In genomic region chr7:59230304-59230703, GRCm38 (mm10) we compare ENCODE assay signal across 9 mouse cellular contexts. TPM values are rescaled to one million over a fixed set of nuclear protein-coding genes. Genes with fewer than 3 reads are reported as not detected.
DNase-seq lines count a peak whose midpoint lies in the region; ATAC-seq lines count a peak whose summit lies in the region.
"Had no signal": no experiment of that assay in that cellular context is flagged by ENCODE, and none has a peak within 500 bp of the region (broad histone marks: within the 10 kb centered on the region; RNA-seq: fewer than 3 reads in every experiment).

No protein-coding gene starts in this region.

- H3K27me3 ChIP-seq in megakaryocyte, embryonic 14.5 days (replicated peaks), result no peaks in the 10 kb centered on the region
- no peaks in the 10 kb centered on the region for H3K27me3 ChIP-seq in forebrain, embryonic 13.5 days
- H3K27me3 ChIP-seq in liver, embryonic 11.5 days (replicated peaks; ENCODE audit: control insufficient read depth, insufficient read depth, low read length), result no peaks in the 10 kb centered on the region
- no peaks in the 10 kb centered on the region for H3K27me3 ChIP-seq in stomach, embryonic 16.5 days (ENCODE audit: control insufficient read depth, insufficient read depth, low read length)

- no peaks in the 10 kb centered on the region for H3K9me3 ChIP-seq in megakaryocyte, embryonic 14.5 days
- H3K9me3 ChIP-seq in forebrain, embryonic 13.5 days (replicated peaks), result no peaks in the 10 kb centered on the region
- H3K9me3 ChIP-seq in liver, embryonic 11.5 days (ENCODE audit: control insufficient read depth, low read length), result no peaks in the 10 kb centered on the region
- no peaks in the 10 kb centered on the region for H3K9me3 ChIP-seq in stomach, embryonic 16.5 days (replicated peaks; ENCODE audit: control insufficient read depth, low read length)

- no peak for DNase-seq in liver, embryonic 11.5 days (ENCODE audit: low spot score)
- no peak for DNase-seq in retina, postnatal 1 day
- no peak for DNase-seq in gastrocnemius, postnatal 4 days (ENCODE audit: low spot score in 2 of 2)
- DNase-seq: kidney, postnatal 4 days had no signal

- no peak overlapping the region; the same call in 1 of the 2 replicates for H3K27ac ChIP-seq in forebrain, embryonic 13.5 days
- H3K27ac ChIP-seq in liver, embryonic 11.5 days (ENCODE audit: low read depth, low read length), result no peak overlapping the region
- no peak overlapping the region for H3K27ac ChIP-seq in stomach, embryonic 16.5 days (ENCODE audit: low read length)

- H3K4me3 ChIP-seq in megakaryocyte, embryonic 14.5 days (replicated peaks), result peak overlapping the region; percentile 99
- peak overlapping the region; percentile 98 for H3K4me3 ChIP-seq in forebrain, embryonic 13.5 days
- H3K4me3 ChIP-seq in liver, embryonic 11.5 days (ENCODE audit: low read depth, low read length), result peak overlapping the region; percentile 97
- H3K4me3 ChIP-seq in stomach, embryonic 16.5 days (replicated peaks; ENCODE audit: low read length), result peak overlapping the region; percentile 99

- 44% methylated on average over 4 of the region's 4 CpGs for WGBS in forebrain, embryonic 13.5 days
- WGBS in liver, embryonic 11.5 days, result 47% methylated on average over 4 of the region's 4 CpGs
- 38% methylated on average over 4 of the region's 4 CpGs for WGBS in stomach, embryonic 16.5 days

- H3K4me1 ChIP-seq in megakaryocyte, embryonic 14.5 days, result peaks cover 26% of the 10 kb centered on the region
- peaks cover 12% of the 10 kb centered on the region for H3K4me1 ChIP-seq in forebrain, embryonic 13.5 days
- H3K4me1 ChIP-seq in liver, embryonic 11.5 days (replicated peaks; ENCODE audit: control insufficient read depth, insufficient read depth, low read length), result peaks cover 12% of the 10 kb centered on the region
- peaks cover 5% of the 10 kb centered on the region; the same call in 1 of the 2 replicates for H3K4me1 ChIP-seq in stomach, embryonic 16.5 days (ENCODE audit: control insufficient read depth, insufficient read depth, low read length)

- ATAC-seq in megakaryocyte, adult 5-6 weeks (ENCODE audit: poor library complexity, severe bottlenecking), result no peak
- ATAC-seq in forebrain, embryonic 13.5 days, result no peak
- no peak for ATAC-seq in liver, embryonic 11.5 days (replicated peaks; ENCODE audit: low FRiP score)
- no peak for ATAC-seq in stomach, embryonic 16.5 days (ENCODE audit: insufficient read depth, low FRiP score)
- no peak for ATAC-seq in cerebellum, adult (ENCODE audit: insufficient number of reproducible peaks, low FRiP score, low TSS enrichment)

- no peaks in the 10 kb centered on the region for H3K36me3 ChIP-seq in megakaryocyte, embryonic 14.5 days (replicated peaks; ENCODE audit: low read length)
- H3K36me3 ChIP-seq in forebrain, embryonic 13.5 days (ENCODE audit: poor library complexity, severe bottlenecking), result no peaks in the 10 kb centered on the region
- H3K36me3 ChIP-seq in liver, embryonic 11.5 days (ENCODE audit: control insufficient read depth, insufficient read depth, low read length), result no peaks in the 10 kb centered on the region
- no peaks in the 10 kb centered on the region for H3K36me3 ChIP-seq in stomach, embryonic 16.5 days (ENCODE audit: control insufficient read depth, insufficient read depth, low read length)

- H3K9ac ChIP-seq in forebrain, embryonic 13.5 days, result peak overlapping the region; percentile 99
- H3K9ac ChIP-seq in liver, embryonic 11.5 days (ENCODE audit: low read depth, low read length), result no peak overlapping the region
- no peak overlapping the region for H3K9ac ChIP-seq in stomach, embryonic 16.5 days (ENCODE audit: low read length)

- H3K4me2 ChIP-seq in forebrain, embryonic 13.5 days, result peak overlapping the region; percentile 62
- H3K4me2 ChIP-seq in liver, embryonic 11.5 days, result peak overlapping the region; percentile 74
- peak overlapping the region; percentile 66 for H3K4me2 ChIP-seq in stomach, embryonic 16.5 days (ENCODE audit: low read depth, low read length)

RNA-seq across cellular contexts. Expression of gene Ube3a, which starts 1.8 kb away (rescaled TPM):
- polyA plus RNA-seq in megakaryocyte, embryonic 14.5 days (2012; ENCODE audit: insufficient read depth, low replicate concordance), result 8.7 and 34.6 TPM in 2 replicates
- 37.9 and 46.5 TPM in 2 replicates for total RNA-seq in megakaryocyte, adult 5-6 weeks (2015)
- total RNA-seq in megakaryocyte, adult 5-6 weeks (2017), result 51.1 and 80.3 TPM in 2 replicates
- polyA plus RNA-seq in forebrain, embryonic 13.5 days (2015; fragmentation: Nextera tagmentation; extraction: Ambion mirVana), result 163 and 180 TPM in 2 replicates
- 123 and 124 TPM in 2 replicates for polyA plus RNA-seq in liver, embryonic 11.5 days (2014; fragmentation: Nextera tagmentation; extraction: Ambion mirVana)
- 92.1 and 96.9 TPM in 2 replicates for polyA plus RNA-seq in stomach, embryonic 16.5 days (2015; fragmentation: Nextera tagmentation; extraction: Ambion mirVana)
- 100 to 1,000 TPM; 112 to 113 TPM for total RNA-seq in gastrocnemius, postnatal 4 days (2021)
